Mouse (Mus musculus) megakaryocyte progenitor cell, adult 5-6 weeks (primary cell): ENCODE data around the gene Spp1. TPM values are rescaled to one million over a fixed set of nuclear protein-coding genes. Genes with fewer than 3 reads are reported as not detected.

Source experiments
- ATAC-seq: replicated peaks from 2 replicates; pipeline ENCODE4 v1.8.0; 2016; ENCODE audit warnings: mild to moderate bottlenecking, moderate TSS enrichment, inconsistent platforms; ENCODE audit not compliant: poor library complexity
- total RNA-seq, 2 experiments: library from RNA; stranded (forward) in 1 of 2; stranded (reverse) in 1 of 2; fragments of 157-497, 149-512 nt in 1 of 2; fragments of 200-1000 nt in 1 of 2; gene quantifications; 2 replicates each; pipeline versions ENCODE4 v1.2.3 to v1.2.4; 2015 to 2017

The Spp1 gene
- 9.5 and 10.5 TPM in 2 replicates for total RNA-seq (2015)
- 4.7 and 5.9 TPM in 2 replicates for total RNA-seq (2017)

DNA sequence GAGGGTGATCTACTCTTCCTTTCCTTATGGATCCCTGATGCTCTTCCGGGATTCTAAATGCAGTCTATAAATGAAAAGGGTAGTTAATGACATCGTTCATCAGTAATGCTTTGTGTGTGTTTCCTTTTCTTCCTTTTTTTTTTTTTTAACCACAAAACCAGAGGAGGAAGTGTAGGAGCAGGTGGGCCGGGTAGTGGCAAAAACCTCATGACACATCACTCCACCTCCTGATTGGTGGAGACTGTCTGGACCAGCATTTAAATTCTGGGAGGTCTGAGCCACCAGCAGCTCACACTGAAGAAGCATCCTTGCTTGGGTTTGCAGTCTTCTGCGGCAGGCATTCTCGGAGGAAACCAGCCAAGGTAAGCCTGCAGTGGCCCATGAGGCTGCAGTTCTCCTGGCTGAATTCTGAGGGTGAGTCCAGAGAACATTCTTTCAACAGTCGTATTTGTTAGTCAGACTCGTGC is at the start of gene Spp1:
Spp1 (plus strand) TSS at position 284 of the 467 bp plus-strand sequence.
- ATAC-seq: peak; percentile 86

DNA sequence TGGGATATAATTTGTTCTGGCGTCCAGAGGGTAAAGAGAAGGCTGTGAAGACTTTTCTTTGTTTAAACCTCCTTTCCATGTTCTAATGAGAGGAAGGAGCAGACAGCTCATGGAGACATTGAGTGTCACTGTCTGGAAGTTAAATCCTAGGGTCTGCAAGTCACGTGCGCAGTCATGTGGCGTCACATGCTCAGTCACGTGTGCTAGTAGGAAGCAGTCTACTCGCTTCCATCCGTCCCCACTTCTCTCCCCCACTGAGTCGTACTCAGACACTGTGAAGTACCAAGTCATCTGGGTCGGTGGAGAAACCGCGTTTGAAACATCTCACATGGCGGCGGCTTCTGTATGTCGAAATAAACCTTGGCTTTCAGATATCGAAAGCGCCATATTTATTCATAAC is 49.4 kb upstream of the Spp1 start:
- ATAC-seq: no peak

DNA sequence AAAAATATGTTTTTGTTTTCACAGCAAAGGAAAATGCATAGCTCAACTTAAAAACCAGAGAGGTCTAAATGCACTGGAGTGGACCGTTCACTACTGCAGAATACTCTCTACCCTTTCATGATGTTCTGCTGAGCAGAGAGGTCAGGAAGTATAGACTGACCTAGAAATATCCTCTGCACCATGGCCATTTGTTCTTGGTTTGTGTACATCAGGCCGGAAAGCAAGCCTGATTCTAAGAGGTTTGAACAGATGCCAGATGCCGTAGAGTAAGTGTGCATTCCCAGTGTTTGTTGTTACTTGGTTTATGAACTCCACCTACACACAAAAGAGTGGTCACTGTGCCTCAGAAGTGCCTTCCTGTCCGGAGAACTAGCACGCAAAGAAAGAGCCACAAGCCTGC is 48.0 kb upstream of the Spp1 start:
- ATAC-seq: no peak

DNA sequence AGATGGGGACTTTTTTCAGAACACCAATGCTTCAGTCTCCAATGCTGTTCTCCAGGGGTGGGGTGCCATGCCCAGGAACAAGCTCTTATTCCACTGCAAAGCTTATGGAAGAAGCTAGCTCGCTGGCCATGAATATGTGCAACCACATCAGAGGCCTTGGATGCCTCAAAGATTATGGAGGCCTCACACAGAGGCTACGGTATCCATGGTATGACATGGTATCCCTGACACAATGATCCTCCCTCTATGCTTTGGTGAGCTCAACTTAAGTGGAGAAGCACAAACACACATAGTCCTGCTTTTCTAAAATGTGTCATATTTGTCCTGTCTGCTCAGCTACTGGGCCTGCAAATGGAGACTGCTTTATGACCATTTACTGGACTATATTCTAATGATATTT is 44.0 kb upstream of the Spp1 start:
- ATAC-seq: no peak

DNA sequence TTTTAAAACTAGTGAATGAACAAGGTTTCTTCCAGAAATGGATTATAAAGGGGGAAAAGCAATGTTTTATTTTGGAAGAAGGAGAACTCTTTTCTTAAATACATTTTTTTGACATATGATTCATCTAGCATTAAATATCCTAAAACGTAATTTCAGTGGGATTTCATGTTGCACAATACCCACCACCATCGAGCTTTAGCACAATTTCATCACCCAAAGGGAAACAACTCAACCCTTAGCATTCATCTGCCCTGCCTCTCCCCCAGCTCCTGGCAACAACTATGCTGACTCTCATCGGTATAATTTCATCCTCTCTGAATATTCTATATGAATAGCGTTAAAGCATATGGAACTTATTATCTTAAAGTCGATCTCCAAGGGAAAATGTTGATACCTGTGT is 42.1 kb upstream of the Spp1 start:
- peak; percentile 78 for ATAC-seq

DNA sequence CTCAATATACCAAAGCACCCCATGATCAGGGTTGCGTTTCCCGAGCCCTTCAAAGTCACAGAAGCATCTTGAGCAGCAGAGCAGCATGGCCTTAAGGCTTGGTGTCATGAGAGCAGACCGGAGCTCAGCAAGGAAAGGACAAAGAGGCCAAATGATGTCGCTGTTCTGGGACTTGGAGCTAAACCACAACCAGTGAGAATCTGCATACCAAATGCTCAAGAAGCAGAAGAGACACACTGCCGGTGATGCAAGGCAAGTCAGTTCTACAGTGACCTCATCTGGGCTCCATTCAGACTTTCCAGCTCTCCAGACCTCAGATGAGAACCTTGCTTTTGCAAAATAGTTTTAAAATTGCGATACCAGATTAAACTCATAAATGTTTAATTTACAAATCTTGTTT is 38.6 kb upstream of the Spp1 start:
- ATAC-seq: peak; percentile 94

DNA sequence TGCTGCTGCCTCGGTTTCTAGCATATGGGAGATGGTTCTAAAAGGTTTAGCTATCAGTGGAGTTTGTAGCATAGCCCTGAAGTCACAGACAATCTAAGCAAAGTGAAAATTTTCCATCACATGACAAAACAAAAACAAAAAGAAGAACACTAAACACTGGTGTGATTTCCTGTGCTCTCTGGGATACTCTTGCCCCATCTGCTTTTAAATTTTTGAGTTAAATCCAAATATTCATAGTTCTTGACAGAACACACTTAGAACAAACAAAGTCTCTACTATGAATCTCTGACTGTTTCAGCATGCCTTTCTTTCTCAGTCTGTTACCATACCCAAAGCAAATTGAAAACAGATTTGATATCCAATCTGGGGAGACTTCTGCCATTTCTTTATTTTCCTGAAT is 36.9 kb upstream of the Spp1 start:
- no peak for ATAC-seq

DNA sequence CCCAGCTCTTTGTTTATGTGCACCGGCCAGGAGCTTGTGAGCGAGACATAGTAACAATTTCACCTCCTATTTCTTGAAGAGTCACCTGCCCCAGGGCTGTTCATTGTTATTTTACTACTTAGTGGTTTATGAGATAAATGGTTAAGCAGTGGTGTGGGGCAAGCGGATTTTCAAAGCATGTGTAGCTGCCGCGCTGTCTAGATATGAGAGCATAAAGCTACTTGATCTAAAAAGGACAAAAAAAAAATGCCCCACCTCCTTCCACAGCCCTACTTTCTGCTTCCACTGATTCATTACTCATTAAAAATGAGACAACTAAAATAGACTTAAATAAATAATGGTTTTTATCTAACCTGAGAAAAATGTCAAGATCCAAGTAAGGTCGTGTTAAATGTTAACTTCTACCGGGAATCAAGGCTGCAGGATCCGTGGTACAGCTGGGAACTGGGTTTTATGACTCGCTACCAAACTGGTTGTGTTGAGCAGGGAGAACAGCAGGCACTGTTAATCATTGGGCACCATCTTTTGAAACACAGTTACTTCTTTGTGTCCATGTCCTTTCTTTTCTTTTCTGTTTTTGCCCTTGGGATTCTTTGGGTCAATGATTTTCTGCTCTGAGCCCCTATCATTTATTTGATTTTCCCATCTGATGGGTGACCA is 35.5 kb upstream of the Spp1 start:
- ATAC-seq: no peak

DNA sequence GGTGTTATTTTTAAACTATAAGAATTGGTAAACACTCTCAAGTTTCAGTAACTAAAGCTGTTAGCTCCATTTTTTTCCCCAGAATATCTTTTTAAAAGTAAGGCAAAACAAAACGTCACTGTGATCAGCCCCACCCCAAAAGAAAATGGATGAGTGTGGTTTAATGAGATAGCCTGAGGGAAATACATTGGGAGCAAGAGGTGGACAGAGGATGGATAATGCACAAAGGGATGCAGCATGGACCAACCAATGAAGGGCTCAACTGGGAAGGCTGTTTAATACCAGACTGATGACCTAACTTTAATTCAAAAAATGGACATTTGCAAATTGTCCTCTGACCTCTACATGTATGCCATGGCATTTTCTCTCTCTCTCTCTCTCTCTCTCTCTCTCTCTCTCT is 34.9 kb upstream of the Spp1 start:
- no peak for ATAC-seq

DNA sequence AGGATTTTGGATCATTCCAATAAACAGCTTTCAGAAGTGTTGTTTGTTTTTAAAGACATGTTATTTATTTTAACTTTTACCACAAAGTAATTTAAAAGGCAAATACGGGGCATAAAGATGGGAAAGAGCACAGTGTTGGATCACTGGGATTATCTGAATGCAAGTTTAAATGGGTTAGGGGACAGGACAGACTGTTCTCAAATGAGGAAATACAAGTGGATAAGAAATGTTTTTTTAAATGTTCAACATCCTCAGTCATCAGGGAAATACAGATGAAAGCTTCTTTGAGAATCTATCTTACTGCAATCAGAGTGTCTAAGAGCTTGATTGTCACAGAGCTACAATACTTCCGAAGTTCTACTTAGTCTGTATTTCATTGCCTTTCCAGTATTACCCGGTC is 32.3 kb upstream of the Spp1 start:
- ATAC-seq: no peak

DNA sequence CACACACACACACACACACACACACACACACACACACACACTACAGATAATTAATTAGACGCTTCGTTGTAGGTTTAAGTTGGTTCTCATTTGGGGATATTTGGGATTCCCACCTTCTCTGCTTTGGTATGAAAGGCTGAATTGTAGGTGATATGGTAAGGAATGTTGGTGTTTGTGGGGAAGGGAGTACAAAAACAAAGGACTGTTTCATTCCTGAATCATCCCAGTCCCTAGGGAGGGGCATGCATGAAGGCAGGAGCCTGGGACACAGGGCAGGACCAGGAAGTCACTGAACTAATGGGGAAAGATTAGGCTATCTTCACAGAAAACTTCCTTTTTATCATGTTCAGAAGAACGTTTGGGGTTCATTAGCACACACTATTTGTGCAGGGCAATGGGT is 31.6 kb upstream of the Spp1 start:
- ATAC-seq: no peak

DNA sequence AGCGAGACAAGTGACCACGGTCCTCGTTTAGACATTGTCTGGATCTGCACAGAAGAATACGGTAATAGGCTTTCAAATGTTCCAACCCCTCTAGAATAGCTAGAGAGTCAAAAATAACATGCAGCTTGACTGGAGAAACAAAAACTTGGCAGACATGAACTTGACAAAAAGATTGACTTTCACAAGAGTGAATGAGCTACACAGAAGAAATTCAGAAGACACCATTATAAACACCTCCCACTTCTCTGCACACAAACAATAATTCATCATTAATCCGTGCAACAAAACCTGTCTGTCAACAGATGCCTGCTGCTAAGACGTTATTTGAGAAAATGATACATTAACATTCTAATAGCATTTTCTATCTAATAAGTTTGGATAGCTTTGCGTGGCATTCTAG is 30.4 kb upstream of the Spp1 start:
- ATAC-seq: no peak

DNA sequence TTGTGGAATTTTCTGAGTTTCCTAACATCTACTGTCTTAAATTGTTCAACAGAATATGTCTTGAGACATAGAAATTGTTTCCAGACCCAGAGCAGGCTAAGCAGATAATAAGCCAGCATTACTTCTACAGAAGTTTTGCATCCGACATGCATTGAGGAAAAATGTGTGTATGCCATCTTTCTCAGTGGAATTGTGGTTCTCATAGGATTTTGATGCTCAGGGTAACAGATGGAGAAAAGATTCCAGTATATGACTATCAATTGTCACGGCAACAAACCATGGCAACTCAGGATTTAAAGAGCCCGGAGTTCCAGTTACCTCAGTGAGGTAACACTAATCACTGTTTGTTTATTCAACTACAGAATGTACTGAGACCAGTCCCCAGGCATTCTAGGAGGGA is 29.9 kb upstream of the Spp1 start:
- ATAC-seq: no peak

DNA sequence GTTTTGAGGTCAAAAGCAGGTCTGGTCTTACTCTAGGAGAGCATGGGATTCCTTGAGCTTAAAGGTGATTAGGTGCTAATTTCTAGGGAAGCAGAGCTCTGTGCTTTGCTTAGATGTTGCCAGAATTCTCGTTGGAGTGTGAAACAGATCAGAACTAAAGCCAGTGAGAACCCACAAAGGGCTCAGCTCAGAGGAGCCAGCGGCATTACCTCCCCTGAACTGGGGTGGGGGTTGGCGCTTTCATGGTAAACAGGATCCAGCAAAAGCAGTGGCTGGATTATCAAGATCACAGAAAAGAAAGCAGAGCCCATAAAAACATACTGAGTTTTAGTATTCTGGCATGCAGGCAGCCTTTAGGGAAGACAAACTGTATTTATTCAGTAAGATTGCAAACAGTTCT is 28.2 kb upstream of the Spp1 start:
- no peak for ATAC-seq

DNA sequence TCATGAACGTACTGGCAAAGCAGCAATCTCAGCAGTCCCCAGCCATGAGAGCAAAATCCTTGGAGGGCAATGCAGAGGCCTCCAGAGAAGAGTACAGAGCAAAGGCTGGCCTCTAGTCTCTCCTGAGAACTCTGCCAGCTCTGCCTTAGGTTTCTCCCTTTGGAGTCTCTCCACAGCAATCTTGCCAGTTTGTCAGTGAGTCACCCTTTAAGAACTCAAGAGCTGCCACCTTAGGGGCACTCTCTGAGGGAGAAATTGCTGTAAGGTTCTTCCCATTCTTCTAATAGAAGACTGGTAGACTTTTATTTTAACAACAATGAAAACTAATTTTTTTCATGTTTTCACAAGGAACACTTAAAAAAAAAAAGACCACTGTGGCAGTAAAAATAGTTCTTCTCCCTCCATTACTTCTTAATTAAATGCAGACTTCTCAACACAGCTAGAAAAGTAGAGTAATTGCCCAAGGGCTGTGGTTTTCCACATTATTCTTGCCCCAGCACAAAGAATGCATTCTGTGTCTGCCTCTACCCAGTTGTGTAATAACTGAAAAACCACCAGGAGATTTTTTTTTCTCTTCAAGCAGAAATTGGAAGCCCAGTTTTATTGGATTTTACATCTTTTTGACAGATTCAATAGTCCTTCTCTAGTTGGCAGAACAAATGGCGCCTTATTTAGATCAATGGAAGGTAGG is 27.2 kb upstream of the Spp1 start:
- ATAC-seq: peak; percentile 87

DNA sequence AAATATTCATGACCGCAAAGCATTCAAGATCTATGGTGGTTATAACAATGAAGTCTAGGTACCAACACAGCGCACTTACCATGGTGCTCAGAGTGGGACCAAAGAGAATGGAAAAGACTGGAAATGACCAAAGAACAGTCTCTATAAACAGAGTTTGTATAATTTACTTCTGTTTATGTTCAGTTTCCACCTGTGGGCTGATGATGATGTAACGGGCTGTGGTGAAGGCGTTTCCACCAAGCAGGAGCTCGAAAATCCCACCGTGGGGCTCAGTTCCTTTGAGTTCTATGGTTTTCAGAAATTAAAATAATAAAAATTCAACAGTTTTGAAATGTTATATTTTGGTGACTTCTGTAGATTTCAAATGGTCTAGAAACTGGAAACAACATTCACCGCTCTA is 26.4 kb upstream of the Spp1 start:
- peak; percentile 69 for ATAC-seq

DNA sequence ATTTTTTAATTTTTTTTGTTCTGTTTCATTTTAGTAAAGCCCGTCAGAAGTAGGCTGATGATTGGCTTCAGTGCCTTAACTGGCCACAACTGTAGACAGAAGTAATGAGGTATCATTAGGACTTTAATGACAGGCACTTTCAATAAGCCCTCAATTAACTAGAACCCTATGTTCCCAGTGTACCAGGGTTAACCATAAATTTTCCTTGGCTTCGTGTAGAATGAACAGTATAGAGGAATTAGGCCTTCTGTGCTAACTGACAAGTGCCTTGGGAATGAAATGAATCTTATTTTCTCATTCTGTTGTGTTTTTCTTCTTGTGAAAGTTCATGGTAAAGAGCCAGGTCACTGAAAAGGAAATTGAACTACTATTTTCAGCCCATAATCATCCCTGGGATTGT is 18.9 kb upstream of the Spp1 start:
- ATAC-seq: no peak

DNA sequence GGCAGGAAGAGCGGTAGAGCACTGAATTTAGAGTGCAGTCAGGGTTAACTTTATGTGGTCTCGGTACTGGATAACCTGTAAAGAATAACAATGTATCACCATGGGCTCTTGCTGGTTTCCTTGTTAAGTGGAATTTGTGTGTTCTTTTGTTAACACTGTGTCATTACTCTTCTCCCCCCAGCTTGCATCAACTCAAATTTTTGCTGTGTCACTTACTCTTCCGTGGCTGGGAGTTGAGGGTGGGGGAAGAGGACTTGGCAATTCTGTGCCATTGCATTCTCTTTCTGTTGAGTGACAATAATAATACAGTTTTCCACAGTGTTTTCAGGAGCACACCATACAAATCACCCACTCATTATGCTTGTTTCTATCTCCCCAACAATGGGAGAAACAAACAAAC is 17.9 kb upstream of the Spp1 start:
- peak; percentile 87 for ATAC-seq

DNA sequence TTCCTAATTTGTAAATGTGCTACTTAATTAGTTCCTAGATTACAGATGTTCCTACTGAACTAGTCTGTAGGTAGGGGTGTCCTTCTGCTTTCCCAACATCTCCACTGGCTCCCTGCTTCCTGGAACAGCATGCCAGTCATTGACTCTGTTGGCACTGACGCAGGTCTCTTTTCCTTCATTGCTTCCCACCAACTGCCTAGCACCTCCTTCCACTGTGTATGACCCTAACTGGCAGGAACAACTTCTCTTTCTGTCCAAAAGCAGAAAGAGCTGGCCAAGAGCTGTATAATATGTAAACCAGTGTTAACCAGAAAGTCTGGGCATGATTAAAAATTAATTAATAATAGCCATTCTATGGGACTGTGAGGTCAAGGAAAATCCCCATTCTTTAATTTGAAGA is 17.2 kb upstream of the Spp1 start:
- peak; percentile 20; the same call in 1 of the 2 replicates for ATAC-seq

DNA sequence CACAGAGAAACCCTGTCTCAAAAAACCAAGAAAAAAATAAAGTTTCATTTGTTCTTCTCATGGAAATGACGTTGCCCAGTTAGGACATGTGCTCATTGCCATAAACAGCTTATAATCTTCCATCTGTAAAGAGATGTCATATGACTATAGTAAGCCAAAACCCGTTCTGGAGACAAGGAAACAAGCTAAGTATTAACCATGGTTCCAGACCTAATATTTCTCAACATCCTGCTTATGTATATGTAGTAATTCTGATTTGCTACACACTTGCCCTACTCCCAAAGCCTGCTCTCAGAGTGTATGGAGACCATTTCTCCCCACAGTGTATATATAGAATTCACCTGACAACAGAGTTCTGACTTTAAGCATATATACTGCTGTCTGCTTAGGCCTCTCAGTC is 12.9 kb upstream of the Spp1 start:
- peak; percentile 57; the same call in 1 of the 2 replicates for ATAC-seq

DNA sequence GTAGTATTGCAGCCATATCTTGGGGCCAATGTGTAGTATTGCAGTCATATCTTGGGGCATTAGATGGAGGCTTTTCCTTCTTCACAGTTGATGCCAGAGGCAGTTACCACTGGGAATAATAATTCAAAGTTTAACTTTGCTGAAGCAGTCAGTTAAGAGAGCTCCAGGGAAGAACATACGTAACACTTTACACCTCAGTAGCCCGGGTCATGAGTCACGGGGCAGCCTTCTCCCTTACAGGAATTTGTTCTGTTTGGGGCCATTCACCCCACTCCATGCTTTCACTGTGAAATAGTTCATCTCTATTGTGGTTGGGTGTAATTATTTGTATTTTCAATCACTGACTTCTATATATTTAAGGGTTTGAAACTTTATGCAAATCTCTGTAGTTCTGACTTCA is 11.1 kb upstream of the Spp1 start:
- ATAC-seq: no peak

DNA sequence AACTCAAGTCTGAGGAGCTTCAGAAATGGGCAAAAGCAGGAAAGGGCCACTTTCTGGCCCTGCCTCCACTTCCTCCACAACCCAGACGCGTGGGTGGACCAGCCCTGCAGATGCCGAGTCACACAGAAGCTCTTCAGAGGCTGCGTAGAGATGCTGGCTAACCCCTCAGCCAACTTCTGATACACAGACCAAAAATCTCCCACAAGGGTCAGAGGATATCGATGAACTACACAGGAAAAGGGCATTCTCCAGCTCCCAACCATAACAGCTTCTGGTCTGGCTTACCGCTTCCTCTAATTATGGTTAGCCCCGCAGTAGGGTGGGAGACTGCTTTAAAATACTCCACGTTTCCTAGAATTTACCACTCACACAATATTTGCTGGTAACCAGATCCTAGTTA is 9.0 kb upstream of the Spp1 start:
- peak; percentile 49 for ATAC-seq

DNA sequence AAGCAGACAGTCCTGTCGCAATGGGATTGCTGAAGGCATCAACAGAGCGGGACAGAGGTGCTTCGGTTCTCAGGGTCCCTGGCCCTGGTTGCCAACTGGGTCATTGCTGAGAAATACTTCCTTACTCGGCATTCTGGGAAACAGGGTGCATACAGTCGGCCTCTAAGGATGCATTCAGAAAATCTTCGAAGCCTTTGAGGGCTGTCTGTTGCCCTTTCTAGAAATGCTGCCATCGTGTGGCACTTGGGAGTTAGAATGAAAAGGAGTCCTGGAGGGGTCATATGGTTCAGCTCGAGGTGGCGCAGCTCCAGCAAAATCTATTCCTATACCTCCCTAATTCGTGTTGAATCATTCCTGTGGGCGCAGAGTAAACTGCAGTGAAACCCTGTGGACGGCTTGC is 2.0 kb upstream of the Spp1 start:
- peak; percentile 43 for ATAC-seq
